Mouse (Mus musculus): ENCODE results near the gene Mlst8. TPM values are rescaled to one million over a fixed set of nuclear protein-coding genes. Genes with fewer than 3 reads are reported as not detected.
"Not testable (repeated sequence)": the region's sequence is repeated elsewhere in the genome, so short reads cannot be mapped to it uniquely, and the experiment has no call there.

Gene Mlst8
- polyA plus RNA-seq, 1 experiment from 2014 or later: 35.5 TPM

DNA sequence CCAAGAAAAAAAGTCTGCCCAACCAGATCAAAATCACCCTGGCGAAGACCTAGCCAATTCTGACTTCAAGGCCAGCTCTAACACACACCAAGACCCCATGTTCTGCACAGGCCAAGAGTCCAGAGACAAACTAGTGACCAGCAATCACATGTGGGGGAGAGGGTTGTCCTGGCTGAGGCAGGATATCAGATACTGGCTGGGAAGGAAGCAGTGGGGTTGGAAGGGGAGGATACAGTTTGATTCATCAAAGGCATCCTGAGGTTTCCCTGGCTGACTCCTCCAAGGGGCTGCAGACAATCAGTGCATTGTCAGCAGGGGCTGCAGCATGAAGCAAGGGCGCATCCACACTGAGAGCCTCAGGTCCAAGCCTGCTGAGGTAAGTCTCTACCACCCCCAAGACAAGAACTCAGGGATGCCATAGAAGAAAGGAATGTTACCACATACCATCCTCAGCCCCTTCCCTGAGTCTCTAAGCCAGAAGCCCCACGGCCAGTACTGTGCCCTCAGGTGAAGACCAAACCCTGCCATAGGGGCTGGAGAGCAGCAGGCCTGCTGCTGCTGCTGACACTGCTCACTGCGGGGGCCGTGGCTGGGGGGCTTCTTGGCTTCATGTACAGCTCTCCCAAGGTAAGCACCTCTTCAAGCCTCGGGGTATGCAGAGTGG lies 5.1 kb downstream of the Mlst8 start, which contains the start of gene Bricd5:
Bricd5 (plus strand) TSS at position 273 of the 664 bp plus-strand sequence.
- Histone ChIP-seq H3K4me3 (no peak within 1 kb of the TSS), H3K9ac (peak within 1 kb of the TSS; percentile 96), H3K9me3 (no peaks in the 10 kb centered on the region), H3K4me2 (peak within 1 kb of the TSS; percentile 100), H3K27me3 (no peaks in the 10 kb centered on the region), H3K4me1 (replicated peaks) (peaks cover 54% of the 10 kb centered on the region), H3K27ac (no peak within 1 kb of the TSS), H3K36me3 (peaks cover 39% of the 10 kb centered on the region)
- WGBS: 79% methylated on average over 6 of the region's 6 CpGs
- ATAC-seq (ENCODE audit: low FRiP score): no peak

DNA sequence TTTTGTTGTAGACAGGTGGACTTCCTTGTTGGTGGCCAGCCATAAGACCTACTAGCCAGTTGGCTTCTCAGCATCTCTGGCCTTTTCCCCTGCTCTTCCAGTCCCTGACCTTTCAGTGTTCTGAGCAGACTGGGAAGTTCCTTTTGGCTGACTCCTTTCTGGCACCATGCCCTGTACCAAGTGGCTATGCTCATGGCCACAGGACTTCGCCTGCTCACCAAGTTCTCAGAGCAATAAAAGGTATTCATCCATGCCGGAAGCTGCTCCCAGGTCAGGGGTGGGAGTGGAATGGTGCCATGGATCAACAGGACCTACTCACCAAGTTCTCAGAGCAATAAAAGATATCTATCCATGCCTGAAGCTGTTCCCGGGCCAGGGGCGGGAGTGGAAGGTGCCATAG lies 6.4 kb downstream of the Mlst8 start:
- no peaks in the 10 kb centered on the region for H3K9me3 ChIP-seq
- 87% methylated on average over 4 of the region's 4 CpGs for WGBS

DNA sequence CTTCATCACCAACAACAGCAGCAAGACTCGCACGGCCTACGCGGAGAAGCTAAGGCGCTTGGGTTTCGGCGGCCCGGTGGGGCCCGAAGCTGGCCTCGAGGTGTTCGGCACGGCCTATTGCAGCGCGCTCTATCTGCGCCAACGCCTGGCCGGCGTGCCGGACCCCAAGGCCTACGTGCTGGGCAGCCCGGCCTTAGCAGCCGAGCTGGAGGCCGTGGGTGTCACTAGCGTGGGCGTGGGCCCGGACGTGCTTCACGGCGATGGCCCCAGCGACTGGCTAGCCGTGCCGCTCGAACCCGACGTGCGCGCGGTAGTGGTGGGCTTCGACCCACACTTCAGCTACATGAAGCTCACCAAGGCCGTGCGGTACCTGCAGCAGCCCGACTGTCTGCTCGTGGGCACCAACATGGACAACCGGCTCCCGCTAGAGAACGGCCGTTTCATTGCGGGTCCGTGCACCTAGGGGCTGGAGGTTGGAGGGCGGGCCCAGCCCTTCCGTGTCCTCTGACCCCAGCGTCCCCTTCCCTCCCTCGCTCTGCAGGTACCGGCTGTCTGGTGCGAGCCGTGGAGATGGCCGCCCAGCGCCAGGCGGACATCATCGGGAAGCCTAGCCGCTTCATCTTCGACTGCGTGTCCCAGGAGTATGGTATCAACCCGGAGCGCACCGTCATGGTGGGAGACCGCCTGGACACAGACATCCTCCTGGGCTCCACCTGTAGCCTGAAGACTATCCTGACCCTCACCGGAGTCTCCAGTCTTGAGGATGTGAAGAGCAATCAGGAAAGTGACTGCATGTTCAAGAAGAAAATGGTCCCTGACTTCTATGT lies 8.0 kb downstream of the Mlst8 start:
- Histone ChIP-seq H3K27ac (peak overlapping the region; percentile 92), H3K4me2 (peak overlapping the region; percentile 100), H3K9ac (peak overlapping the region; percentile 96), H3K36me3 (peaks cover 25% of the 10 kb centered on the region), H3K27me3 (no peaks in the 10 kb centered on the region), H3K4me1 (replicated peaks) (peaks cover 40% of the 10 kb centered on the region), H3K4me3 (peak overlapping the region; percentile 79), H3K9me3 (no peaks in the 10 kb centered on the region)
- peak; percentile 33 for ATAC-seq (ENCODE audit: low FRiP score)
- WGBS: under 1% methylated on average over 67 of the region's 68 CpGs

More for the DNA sequence above, 6.4 kb downstream of the Mlst8 start:
- no peak for ATAC-seq (ENCODE audit: low FRiP score)
- Histone ChIP-seq H3K9ac (peak overlapping the region; percentile 96; the same call in 1 of the 2 replicates), H3K4me1 (replicated peaks) (peaks cover 44% of the 10 kb centered on the region), H3K4me3 (peak overlapping the region; percentile 79), H3K4me2 (peak overlapping the region; percentile 100), H3K36me3 (peaks cover 39% of the 10 kb centered on the region), H3K27me3 (no peaks in the 10 kb centered on the region), H3K27ac (no peak overlapping the region)

DNA sequence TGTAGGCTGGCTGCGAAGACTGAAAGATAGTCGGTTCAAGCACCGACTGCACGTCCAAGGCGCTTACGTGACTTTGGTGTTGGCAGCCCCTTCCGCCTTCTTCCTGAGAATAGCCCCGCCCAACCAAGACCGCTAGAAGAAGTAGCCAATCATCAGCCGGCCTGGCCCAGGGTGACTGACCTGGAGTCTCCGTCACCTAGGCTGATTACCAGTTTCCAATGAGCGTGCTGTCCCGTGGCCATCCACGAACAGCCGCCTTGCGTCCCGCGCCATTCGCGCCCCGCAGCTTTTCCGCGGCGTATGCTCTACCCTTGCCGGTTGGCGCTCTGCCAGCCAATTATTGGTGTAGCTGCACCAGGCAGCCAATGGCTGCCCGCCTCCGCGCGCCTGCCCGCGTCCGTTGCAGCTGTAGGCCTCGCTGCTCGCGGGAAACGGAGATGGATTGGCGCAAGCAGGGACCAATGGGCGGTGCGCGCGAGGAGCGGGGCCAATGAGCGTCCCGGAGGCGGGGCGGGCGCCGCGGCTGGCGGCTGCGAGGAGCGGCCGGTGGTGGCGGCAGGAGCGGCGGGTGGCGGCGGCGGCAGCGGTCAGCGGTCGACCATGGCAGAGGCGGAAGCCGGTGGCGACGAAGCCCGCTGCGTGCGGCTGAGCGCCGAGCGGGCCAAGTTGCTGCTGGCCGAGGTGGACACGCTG lies 8.8 kb downstream of the Mlst8 start, which contains the start of the genes E4f1 and Pgp:
E4f1 (minus strand) TSS at position 404 of the 693 bp plus-strand sequence.
Pgp (plus strand) TSS at position 483 of the 693 bp plus-strand sequence.
- ATAC-seq (ENCODE audit: low FRiP score): peak; percentile 96
- H3K9me3 ChIP-seq: no peaks in the 10 kb centered on the region

DNA sequence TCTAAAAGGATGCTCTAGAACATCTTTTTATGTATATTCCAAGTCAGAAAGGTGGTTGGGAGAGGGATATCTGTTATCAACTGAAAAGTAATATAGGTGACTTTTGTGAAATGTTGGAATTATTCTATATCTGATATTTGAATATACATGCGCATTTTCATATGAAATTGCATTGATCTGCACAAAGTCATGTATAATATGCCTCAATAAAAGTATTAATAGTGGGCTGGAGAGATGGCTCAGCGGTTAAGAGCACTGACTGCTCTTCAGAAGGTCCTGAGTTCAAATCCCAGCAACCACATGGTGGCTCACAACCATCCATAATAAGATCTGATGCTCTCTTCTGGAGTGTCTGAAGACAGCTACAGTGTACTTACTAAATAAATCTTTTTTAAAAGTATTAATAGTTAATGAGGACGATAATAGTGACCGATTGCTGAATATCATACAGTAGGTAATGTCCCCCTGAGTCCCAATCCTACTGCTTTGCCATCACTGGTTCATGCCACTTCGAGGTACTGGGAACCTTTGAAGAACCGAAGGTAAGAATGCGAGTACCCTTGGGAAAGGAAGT lies 9.5 kb downstream of the Mlst8 start:
- Histone ChIP-seq H3K9me3 (no peaks in the 10 kb centered on the region), H3K27ac (peak overlapping the region; percentile 92), H3K4me2 (peak overlapping the region; percentile 100), H3K4me1 (replicated peaks) (peaks cover 37% of the 10 kb centered on the region), H3K27me3 (no peaks in the 10 kb centered on the region), H3K36me3 (peaks cover 10% of the 10 kb centered on the region), H3K9ac (peak overlapping the region; percentile 96), H3K4me3 (peak overlapping the region; percentile 79)
- 18% methylated on average over 7 of the region's 7 CpGs for WGBS
- ATAC-seq (ENCODE audit: low FRiP score): no peak

More for the DNA sequence above, 8.8 kb downstream of the Mlst8 start, which contains the start of the genes E4f1 and Pgp:
- peak within 1 kb of the TSS; percentile 79 for H3K4me3 ChIP-seq
- H3K27ac ChIP-seq: peak within 1 kb of the TSS; percentile 92
- no peaks in the 10 kb centered on the region for H3K27me3 ChIP-seq
- peaks cover 40% of the 10 kb centered on the region for H3K4me1 ChIP-seq (replicated peaks)
- peak within 1 kb of the TSS; percentile 96 for H3K9ac ChIP-seq
- H3K36me3 ChIP-seq: peaks cover 16% of the 10 kb centered on the region
- WGBS: under 1% methylated on average over 66 of the region's 75 CpGs
- H3K4me2 ChIP-seq: peak within 1 kb of the TSS; percentile 100

DNA sequence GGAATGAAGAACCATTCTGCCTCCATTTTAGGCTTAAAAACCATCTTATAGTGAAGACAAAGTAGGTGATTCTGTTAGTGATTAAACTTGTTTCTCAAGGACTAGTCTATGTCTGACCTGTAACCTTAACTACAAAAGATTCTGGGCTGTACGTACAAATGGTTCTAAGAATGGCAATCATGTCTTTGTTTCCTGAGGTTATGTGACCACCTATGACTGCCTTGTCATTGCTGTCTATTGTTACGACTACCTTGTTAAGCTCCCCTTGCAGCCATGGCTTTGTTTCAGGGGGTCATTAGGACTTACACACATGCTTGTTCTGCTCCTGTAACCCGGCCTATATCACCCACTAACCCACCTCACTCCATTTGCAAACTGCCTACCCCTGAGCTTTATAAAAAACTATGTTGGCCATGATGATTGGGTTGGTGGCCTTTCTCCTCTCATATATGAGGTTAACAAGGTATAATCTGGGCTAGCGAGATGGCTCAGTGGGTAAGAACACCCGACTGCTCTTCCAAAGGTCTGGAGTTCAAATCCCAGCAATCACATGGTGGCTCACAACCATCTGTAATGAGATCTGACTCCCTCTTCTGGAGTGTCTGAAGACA lies 10.1 kb downstream of the Mlst8 start:
- H3K27ac ChIP-seq: no peak overlapping the region
- peaks cover 30% of the 10 kb centered on the region for H3K4me1 ChIP-seq (replicated peaks)
- WGBS: 93% methylated on average over 5 of the region's 5 CpGs
- no peak overlapping the region for H3K4me3 ChIP-seq
- no peak overlapping the region for H3K9ac ChIP-seq
- ATAC-seq (ENCODE audit: low FRiP score): no peak
- H3K27me3 ChIP-seq: no peaks in the 10 kb centered on the region
- peaks cover 3% of the 10 kb centered on the region for H3K36me3 ChIP-seq
- no peak overlapping the region for H3K4me2 ChIP-seq
- H3K9me3 ChIP-seq: no peaks in the 10 kb centered on the region

DNA sequence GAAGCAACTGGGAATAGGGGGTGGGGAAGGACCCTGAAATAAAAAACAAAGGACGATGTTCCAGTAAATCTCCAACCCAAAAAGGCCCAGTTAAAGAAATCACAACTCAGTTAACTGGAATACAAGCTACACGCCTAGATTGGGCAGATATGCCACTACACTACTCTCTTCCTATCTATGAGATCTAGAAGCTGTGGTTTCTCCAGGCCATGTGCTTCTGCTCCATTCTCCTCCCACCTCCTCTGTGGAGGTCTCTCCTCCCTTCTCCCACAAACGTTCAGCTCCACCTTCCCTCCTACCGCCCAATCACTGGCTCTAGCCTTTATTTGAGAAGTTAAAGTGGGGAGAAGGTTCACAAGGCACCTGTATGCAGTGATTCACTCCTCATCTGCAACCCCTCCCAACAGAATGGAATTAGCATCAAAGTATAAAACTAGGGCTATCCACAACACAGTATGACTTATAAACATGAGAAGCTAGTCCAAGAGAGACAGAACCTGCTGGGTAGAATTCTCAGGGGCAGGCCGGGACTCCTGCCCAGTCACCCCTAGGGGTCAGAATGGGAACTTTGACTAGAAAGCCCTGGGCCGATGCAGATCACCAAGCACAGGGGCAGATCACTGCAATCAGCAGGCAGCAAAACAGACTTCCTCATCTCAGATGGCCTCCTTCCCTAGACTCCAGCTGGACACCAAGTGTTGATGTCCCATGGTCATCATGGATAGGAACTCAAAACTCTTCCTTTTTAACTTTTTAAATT lies 15.3 kb downstream of the Mlst8 start:
- Histone ChIP-seq H3K4me1 (replicated peaks) (no peaks in the 10 kb centered on the region), H3K27me3 (no peaks in the 10 kb centered on the region), H3K36me3 (no peaks in the 10 kb centered on the region), H3K9me3 (no peaks in the 10 kb centered on the region), H3K4me3 (no peak overlapping the region), H3K27ac (no peak overlapping the region), H3K9ac (no peak overlapping the region), H3K4me2 (no peak overlapping the region)
- WGBS: 65% methylated on average over 6 of the region's 6 CpGs
- no peak for ATAC-seq (ENCODE audit: low FRiP score)

DNA sequence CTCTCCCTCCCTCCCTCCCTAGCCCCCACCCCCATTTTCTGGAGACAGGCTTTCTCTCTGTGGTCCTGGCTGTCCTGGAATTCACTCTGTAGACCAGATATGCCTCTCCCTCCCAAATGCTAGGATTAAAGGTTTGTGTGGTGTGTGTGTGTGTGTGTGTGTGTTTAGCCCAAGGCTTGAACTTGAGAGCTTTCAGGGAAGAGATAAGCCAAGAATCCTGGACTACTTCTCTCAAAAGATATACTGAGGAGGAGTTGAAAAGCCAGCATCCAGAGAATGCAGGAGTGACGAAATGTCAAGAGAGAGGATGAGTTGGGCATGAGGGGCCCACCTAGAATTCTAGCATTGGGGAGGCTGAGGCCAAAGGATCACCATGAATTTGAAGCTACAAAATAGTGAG lies 15.9 kb downstream of the Mlst8 start:
- no peak overlapping the region for H3K27ac ChIP-seq
- H3K36me3 ChIP-seq: no peaks in the 10 kb centered on the region
- no peaks in the 10 kb centered on the region for H3K27me3 ChIP-seq
- 84% methylated on average over 1 of the region's 1 CpGs for WGBS
- H3K9ac ChIP-seq: no peak overlapping the region
- H3K4me3 ChIP-seq: no peak overlapping the region
- no peak overlapping the region for H3K4me2 ChIP-seq
- no peaks in the 10 kb centered on the region for H3K4me1 ChIP-seq (replicated peaks)
- no peak for ATAC-seq (ENCODE audit: low FRiP score)
- H3K9me3 ChIP-seq: no peaks in the 10 kb centered on the region

DNA sequence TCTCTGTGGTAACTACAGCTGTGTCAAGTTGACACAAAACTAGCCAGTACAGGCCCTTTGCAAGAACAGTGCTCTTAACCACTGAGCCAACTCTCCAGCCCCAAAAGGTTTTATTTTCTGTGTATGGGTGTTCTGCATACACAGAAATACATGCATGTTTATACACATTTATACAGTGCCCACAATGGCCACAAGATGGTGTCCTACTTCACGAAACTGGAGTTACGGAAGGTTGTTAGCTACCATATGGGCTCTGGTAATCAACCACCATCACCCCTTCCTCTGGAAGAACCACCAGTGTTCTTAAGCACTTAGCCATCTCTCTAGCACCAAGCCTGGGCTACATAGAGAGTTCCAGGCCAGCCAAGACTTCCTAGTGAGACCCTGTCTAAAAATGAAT lies 17.3 kb downstream of the Mlst8 start:
- no peak overlapping the region for H3K9ac ChIP-seq
- no peak overlapping the region for H3K4me3 ChIP-seq
- no peaks in the 10 kb centered on the region for H3K9me3 ChIP-seq
- no peak for ATAC-seq (ENCODE audit: low FRiP score)
- 65% methylated on average over 2 of the region's 2 CpGs for WGBS
- H3K27me3 ChIP-seq: no peaks in the 10 kb centered on the region
- H3K4me2 ChIP-seq: no peak overlapping the region
- no peaks in the 10 kb centered on the region for H3K4me1 ChIP-seq (replicated peaks)
- H3K27ac ChIP-seq: no peak overlapping the region
- H3K36me3 ChIP-seq: no peaks in the 10 kb centered on the region

DNA sequence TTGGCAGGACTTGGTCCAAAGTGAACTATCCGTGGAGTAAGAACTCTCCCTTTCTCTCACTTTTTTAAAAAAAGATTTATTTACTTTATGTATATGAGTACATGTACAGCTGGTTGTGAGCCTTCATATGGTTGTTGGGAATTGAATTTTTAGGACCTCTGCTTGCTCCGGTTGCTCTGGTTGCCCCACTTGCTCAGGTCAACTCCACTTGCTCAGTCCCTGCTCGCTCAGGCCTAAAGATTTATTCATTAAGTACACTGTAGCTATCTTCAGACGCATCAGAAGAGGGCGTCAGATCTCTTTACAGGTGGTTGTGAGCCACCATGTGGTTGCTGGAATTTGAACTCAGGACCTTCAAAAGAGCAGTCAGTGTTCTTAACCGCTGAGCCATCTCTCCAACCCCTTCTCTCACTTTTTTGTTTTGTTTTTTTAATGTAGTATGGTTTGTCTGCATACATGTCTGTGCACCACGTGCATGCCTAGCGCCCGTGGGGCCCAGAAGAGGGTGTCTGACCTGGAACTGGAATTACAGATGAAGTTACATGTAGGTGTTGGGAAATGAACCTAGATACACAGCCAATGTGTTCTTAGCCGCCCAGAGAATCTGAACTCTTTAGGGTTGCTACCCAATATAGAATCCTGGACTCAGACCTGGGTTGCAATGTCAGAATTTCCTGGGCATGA lies 23.2 kb downstream of the Mlst8 start:
- Histone ChIP-seq H3K4me3 (peak overlapping the region; percentile 75), H3K36me3 (peaks cover 10% of the 10 kb centered on the region), H3K27ac (peak overlapping the region; percentile 60), H3K4me2 (peak overlapping the region; percentile 79), H3K4me1 (replicated peaks) (peaks cover 33% of the 10 kb centered on the region)
- not testable (repeated sequence) for H3K9ac ChIP-seq; H3K9me3 ChIP-seq; H3K27me3 ChIP-seq; ATAC-seq (ENCODE audit: low FRiP score)
- 49% methylated on average over 10 of the region's 10 CpGs for WGBS

Data from hindbrain, embryonic 13.5 days (tissue).